Mouse (Mus musculus): ENCODE measurements at regions not wholly inside any gene's neighbourhood (a gene's known extent, or its start where the extent isn't known, plus 50 kb on each side); places are given as distances from the start of the nearest gene placed in this dataset.

- DNase-seq = no peak
These were observed 359.8 kb downstream of the Matn1 start for GRCm38 (mm10) chr4:131303936-131304335.

- DNase-seq = no peak
These were observed 360.2 kb downstream of the Matn1 start for GRCm38 (mm10) chr4:131304361-131304777.

- DNase-seq = no peak
These were observed 370.0 kb downstream of the Matn1 start for GRCm38 (mm10) chr4:131314231-131314630.

GRCm38 (mm10) chr4:131316041-131316440 lies 371.9 kb downstream of the Matn1 start:
- DNase-seq = no peak

GRCm38 (mm10) chr4:131322323-131322722 lies 378.1 kb downstream of the Matn1 start:
- no peak for DNase-seq

GRCm38 (mm10) chr4:131324486-131324885 lies 380.3 kb downstream of the Matn1 start:
- DNase-seq = no peak

- no peak for DNase-seq
These were observed 381.0 kb downstream of the Matn1 start for GRCm38 (mm10) chr4:131325200-131325599.

GRCm38 (mm10) chr4:131325609-131326008 lies 381.4 kb downstream of the Matn1 start:
- no peak for DNase-seq

GRCm38 (mm10) chr4:131329398-131329797 lies 385.2 kb downstream of the Matn1 start:
- no peak for DNase-seq

GRCm38 (mm10) chr4:131331646-131332045 lies 387.5 kb downstream of the Matn1 start:
- DNase-seq = no peak

- no peak for DNase-seq
These were observed 392.6 kb downstream of the Matn1 start for GRCm38 (mm10) chr4:131336801-131337200.

GRCm38 (mm10) chr4:131340993-131341695 lies 397.0 kb downstream of the Matn1 start:
- DNase-seq = no peak

GRCm38 (mm10) chr4:131346727-131347126 lies 402.5 kb downstream of the Matn1 start:
- DNase-seq = no peak

GRCm38 (mm10) chr4:131350268-131350667 lies 406.1 kb downstream of the Matn1 start:
- no peak for DNase-seq

GRCm38 (mm10) chr4:131354908-131355307 lies 410.7 kb downstream of the Matn1 start:
- no peak for DNase-seq

GRCm38 (mm10) chr4:131355526-131355991 lies 411.4 kb downstream of the Matn1 start:
- DNase-seq = no peak

- no peak for DNase-seq
These were observed 412.1 kb downstream of the Matn1 start for GRCm38 (mm10) chr4:131356316-131356715.

GRCm38 (mm10) chr4:131363030-131363429 lies 418.8 kb downstream of the Matn1 start:
- no peak for DNase-seq

- DNase-seq = peak; percentile 11
These were observed 420.6 kb downstream of the Matn1 start for GRCm38 (mm10) chr4:131364671-131365252.

- DNase-seq = no peak
These were observed 421.8 kb downstream of the Matn1 start for GRCm38 (mm10) chr4:131366006-131366405.

GRCm38 (mm10) chr4:131366656-131367055 lies 422.5 kb downstream of the Matn1 start:
- DNase-seq = no peak

GRCm38 (mm10) chr4:131372517-131372916 lies 428.3 kb downstream of the Matn1 start:
- DNase-seq = no peak

GRCm38 (mm10) chr4:131373172-131373571 lies 429.0 kb downstream of the Matn1 start:
- DNase-seq = no peak

- no peak for DNase-seq
These were observed 430.5 kb downstream of the Matn1 start for GRCm38 (mm10) chr4:131374527-131375290.

Data from kidney, adult 11 months (tissue).